Mouse (Mus musculus) midbrain, embryonic 14.5 days (tissue): ENCODE measurements around the gene Olfr452. TPM values are rescaled to one million over a fixed set of nuclear protein-coding genes. Genes with fewer than 3 reads are reported as not detected.

ENCODE experiments used
- ATAC-seq: fragments of 200-750 bp; cut with Nextera tagmentation; 2 replicates; pipeline ENCODE4 v1.8.0; 2017; ENCODE audit warnings: moderate number of reproducible peaks, moderate library complexity; ENCODE audit not compliant: low FRiP score, low TSS enrichment
- DNase-seq: peaks from one replicate; pipeline ENCODE4 v3.0.0-alpha.2; 2015
- H3K27ac ChIP-seq: fragments of 300-500 bp; sonication (generic); replicated peaks from 2 replicates; pipeline ENCODE4 v1.5.1; 2014; ENCODE audit warnings: mild to moderate bottlenecking, low read depth, low read length, moderate library complexity
- H3K27me3 ChIP-seq: fragments of 300-500 bp; sonication (generic); 2 replicates; pipeline ENCODE4 v1.6.1; 2014; ENCODE audit warnings: low read length, control low read depth, mixed read lengths; ENCODE audit not compliant: control insufficient read depth, insufficient read depth
- H3K36me3 ChIP-seq: fragments of 300-500 bp; sonication (generic); 2 replicates; pipeline ENCODE4 v1.6.1; 2014; ENCODE audit warnings: low read length, control low read depth; ENCODE audit not compliant: control insufficient read depth, insufficient read depth
- H3K4me1 ChIP-seq: fragments of 300-500 bp; sonication (generic); 2 replicates; pipeline ENCODE4 v1.6.1; 2014; ENCODE audit warnings: mild to moderate bottlenecking, antibody characterized with exemption, low read length, control low read depth; ENCODE audit not compliant: control insufficient read depth, insufficient read depth
- H3K4me2 ChIP-seq: fragments of 300-500 bp; sonication (generic); 2 replicates; pipeline ENCODE4 v1.6.1; 2014; ENCODE audit warnings: mild to moderate bottlenecking, low read length, moderate library complexity
- H3K4me3 ChIP-seq: fragments of 300-500 bp; sonication (generic); replicated peaks from 2 replicates; pipeline ENCODE4 v1.5.1; 2014; ENCODE audit warnings: low read depth, low read length
- H3K9ac ChIP-seq: fragments of 300-500 bp; sonication (generic); replicated peaks from 2 replicates; pipeline ENCODE4 v1.6.1; 2014; ENCODE audit warnings: mild to moderate bottlenecking, low read length, moderate library complexity
- H3K9me3 ChIP-seq: fragments of 300-500 bp; sonication (generic); 2 replicates; pipeline ENCODE4 v1.6.1; 2016; ENCODE audit warnings: low read length, control low read depth, mixed read lengths; ENCODE audit not compliant: control insufficient read depth
- WGBS: fragments of 180-500 bp; shearing (Covaris S2); extraction: QIAGEN DNeasy Blood & Tissue Kit; methylation state at CpG from one replicate; pipeline ENCODE4 v1.1.7; 2014; 5-methylcytosine and 5-hydroxymethylcytosine counted together
- polyA plus RNA-seq: library from polyadenylated mRNA; unstranded; fragments of >200 nt; fragmentation: Nextera tagmentation; extraction: Ambion mirVana; gene quantifications from 2 replicates; pipeline ENCODE4 v1.2.1, GENCODE M21; 2014

Olfr452 gene
- polyA plus RNA-seq: not detected in 2 replicates

DNA sequence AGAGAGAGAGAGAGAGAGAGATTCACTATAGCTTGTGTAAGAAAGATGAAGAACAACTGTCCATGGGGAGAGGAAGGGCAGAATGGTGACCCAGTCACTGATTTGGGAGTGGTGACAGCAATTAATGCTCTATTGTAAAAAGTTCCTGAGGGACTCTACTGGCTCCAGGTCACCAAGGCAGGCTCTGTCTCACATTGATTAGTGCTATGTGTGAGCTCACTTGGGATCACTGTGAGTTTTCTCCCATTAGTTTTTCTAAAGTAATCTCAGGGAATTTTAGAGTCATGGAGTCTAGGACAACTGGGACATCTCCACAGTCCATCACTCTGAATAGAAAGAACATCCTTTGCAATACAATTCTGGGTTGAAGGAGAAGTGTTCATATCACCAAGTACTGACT lies at the start of gene Olfr452:
Olfr452 (plus strand) TSS at position 301 of the 400 bp plus-strand sequence.
- no peak within 1 kb of the TSS for H3K4me2 ChIP-seq
- ATAC-seq: no peak
- H3K4me1 ChIP-seq: no peaks in the 10 kb centered on the region
- no peak within 1 kb of the TSS for H3K9ac ChIP-seq
- no peaks in the 10 kb centered on the region for H3K36me3 ChIP-seq
- no peaks in the 10 kb centered on the region for H3K27me3 ChIP-seq
- DNase-seq: no peak
- no peaks in the 10 kb centered on the region for H3K9me3 ChIP-seq
- no peak within 1 kb of the TSS for H3K27ac ChIP-seq
- no peak within 1 kb of the TSS for H3K4me3 ChIP-seq

DNA sequence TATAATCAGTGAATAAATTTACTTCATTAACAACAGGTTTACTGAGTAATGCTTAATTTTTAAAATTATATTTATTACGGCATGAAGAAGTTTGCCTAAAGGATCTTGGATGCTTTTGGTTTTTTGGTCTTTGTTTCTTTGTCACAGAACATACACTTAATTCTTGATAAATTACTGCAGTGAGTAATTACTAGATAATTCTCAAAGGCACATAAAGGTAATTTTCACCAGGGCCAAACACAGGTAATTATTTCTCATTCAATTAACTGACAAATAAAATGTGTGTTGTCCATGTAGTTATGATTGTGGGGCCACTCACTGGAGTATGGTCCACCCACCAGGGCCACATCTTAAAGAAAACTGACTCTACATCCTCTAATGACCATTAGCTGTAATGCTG lies 45.8 kb upstream of the Olfr452 start, which contains the start of gene Olfr453:
Olfr453 (plus strand) TSS at position 301 of the 400 bp plus-strand sequence.
- H3K9ac ChIP-seq: no peak within 1 kb of the TSS
- H3K27me3 ChIP-seq: no peaks in the 10 kb centered on the region
- H3K4me1 ChIP-seq: no peaks in the 10 kb centered on the region
- H3K4me2 ChIP-seq: no peak within 1 kb of the TSS
- H3K27ac ChIP-seq: no peak within 1 kb of the TSS
- ATAC-seq (no peak), DNase-seq (no peak)
- no peaks in the 10 kb centered on the region for H3K9me3 ChIP-seq
- no peaks in the 10 kb centered on the region for H3K36me3 ChIP-seq
- WGBS: 95% methylated on average over 1 of the region's 1 CpGs
- no peak within 1 kb of the TSS for H3K4me3 ChIP-seq

DNA sequence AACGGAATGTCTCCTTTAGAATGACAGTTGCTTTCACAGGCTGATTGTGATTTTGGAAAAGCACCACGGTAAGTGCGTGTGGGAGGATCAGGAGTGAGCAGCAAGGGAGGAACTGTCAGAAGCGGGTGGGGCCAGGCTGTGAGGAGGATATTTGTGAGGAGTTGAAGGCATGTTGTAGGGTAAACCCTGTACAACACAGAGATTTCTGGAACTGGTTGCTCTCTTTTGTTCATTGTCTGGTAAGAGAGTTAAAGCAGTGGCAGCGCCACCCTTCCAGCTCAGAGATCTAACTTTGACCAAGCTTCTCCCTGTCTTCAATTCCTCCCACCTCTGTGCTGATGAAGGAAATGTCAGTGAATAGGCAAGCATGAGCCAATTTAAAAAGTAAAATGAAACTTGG lies 42.6 kb upstream of the Olfr452 start:
- Histone ChIP-seq H3K27me3 (no peaks in the 10 kb centered on the region), H3K4me2 (no peak overlapping the region), H3K36me3 (no peaks in the 10 kb centered on the region), H3K27ac (no peak overlapping the region), H3K4me3 (no peak overlapping the region), H3K9me3 (no peaks in the 10 kb centered on the region), H3K9ac (no peak overlapping the region), H3K4me1 (no peaks in the 10 kb centered on the region)
- 82% methylated on average over 5 of the region's 5 CpGs for WGBS
- ATAC-seq (no peak), DNase-seq (no peak)

DNA sequence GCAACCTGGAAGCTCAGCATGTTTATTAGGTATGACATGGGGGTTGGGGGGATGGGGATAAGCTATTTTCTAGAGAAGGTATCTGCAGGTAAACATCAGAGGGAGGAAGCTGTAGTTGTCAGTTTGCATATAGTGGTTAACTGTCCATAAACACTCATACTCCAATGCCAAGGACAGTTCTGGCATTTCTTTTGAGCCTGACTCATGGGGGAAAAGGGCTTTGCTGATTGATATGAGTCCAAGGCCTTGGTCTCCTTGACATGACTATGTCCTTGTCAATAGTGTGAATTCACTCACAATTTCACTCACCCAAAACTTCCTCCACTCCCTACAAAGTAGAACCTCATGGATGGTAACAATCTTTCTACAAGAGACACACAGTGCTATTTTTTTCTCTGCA lies 37.0 kb upstream of the Olfr452 start:
- Histone ChIP-seq H3K27me3 (no peaks in the 10 kb centered on the region), H3K4me2 (no peak overlapping the region), H3K4me3 (no peak overlapping the region), H3K27ac (no peak overlapping the region), H3K4me1 (no peaks in the 10 kb centered on the region), H3K36me3 (no peaks in the 10 kb centered on the region), H3K9me3 (no peaks in the 10 kb centered on the region), H3K9ac (no peak overlapping the region)
- no peak for DNase-seq
- no peak for ATAC-seq

DNA sequence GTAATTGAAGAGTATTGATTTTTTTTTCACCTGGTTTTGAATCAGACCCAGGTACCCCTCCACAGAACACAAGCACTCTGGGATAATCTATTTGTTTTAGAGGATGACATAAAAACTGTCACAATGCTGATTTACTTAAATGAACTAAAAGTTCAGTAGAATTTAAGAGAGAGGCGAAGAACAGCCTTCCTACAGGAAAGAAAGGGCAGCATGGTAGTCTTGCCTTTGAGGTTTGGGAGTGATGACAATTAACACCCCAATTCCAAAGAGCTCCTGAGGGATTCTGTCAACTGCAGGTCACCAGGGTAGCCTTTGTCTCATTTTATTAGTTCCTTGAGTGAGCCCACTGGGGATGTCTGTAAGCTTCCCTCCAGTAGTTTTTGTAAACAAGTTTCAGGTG lies 28.8 kb upstream of the Olfr452 start, which contains the start of gene Olfr38:
Olfr38 (plus strand) TSS at position 301 of the 400 bp plus-strand sequence.
- H3K36me3 ChIP-seq: no peaks in the 10 kb centered on the region
- H3K4me3 ChIP-seq: no peak within 1 kb of the TSS
- DNase-seq (no peak), ATAC-seq (no peak)
- H3K27me3 ChIP-seq: no peaks in the 10 kb centered on the region
- WGBS: 81% methylated on average over 1 of the region's 1 CpGs
- no peak within 1 kb of the TSS for H3K27ac ChIP-seq
- no peak within 1 kb of the TSS for H3K9ac ChIP-seq
- no peaks in the 10 kb centered on the region for H3K4me1 ChIP-seq
- H3K4me2 ChIP-seq: no peak within 1 kb of the TSS
- H3K9me3 ChIP-seq: no peaks in the 10 kb centered on the region

DNA sequence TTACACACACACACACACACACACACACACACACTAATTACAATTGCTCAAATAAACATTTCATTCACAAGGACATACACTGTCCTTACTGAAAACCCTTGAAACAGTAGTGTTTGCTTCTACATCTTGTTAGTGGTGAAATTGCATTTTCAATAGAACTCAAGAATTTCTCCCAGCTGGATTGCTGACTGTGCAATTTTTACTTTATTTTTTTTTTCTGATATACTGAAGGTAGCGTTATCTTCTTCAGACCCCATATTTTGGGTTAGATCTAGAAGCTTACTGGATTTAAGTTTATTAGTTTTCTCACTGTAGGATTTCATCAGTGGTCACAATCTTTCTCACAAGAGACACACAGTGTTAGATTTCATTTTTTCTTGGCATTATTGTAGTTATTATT lies 7.8 kb upstream of the Olfr452 start:
- DNase-seq: no peak
- ATAC-seq: no peak
- no peaks in the 10 kb centered on the region for H3K27me3 ChIP-seq
- no peaks in the 10 kb centered on the region for H3K9me3 ChIP-seq
- H3K27ac ChIP-seq: no peak overlapping the region
- H3K9ac ChIP-seq: no peak overlapping the region
- H3K36me3 ChIP-seq: no peaks in the 10 kb centered on the region
- no peak overlapping the region for H3K4me2 ChIP-seq
- no peaks in the 10 kb centered on the region for H3K4me1 ChIP-seq
- WGBS: 100% methylated on average over 1 of the region's 1 CpGs
- no peak overlapping the region for H3K4me3 ChIP-seq

DNA sequence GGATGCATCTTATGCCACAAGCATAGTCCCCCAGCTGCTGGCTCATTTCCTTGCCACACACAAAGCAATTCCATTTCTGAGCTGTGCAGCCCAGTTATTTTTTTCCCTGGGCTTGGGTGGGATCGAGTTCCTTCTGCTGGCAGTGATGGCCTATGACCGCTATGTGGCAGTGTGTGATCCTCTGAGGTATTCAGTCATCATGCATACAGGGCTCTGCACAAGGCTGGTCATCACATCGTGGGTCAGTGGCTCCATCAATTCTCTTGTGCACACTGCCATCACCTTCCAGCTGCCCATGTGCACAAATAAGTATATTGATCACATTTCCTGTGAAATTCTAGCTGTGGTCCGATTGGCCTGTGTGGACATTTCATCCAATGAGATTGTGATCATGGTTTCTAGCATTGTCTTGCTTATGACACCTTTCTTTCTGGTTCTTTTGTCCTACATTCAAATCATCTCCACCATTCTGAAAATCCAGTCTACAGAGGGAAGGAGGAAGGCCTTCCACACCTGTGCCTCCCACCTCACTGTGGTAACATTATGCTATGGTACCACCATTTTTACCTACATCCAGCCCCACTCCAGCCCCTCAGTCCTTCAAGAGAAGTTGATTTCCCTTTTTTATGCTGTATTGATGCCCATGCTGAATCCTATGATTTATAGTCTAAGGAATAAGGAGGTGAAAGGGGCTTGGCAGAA lies 5.5 kb downstream of the Olfr452 start:
- Histone ChIP-seq H3K27me3 (no peaks in the 10 kb centered on the region), H3K4me1 (no peaks in the 10 kb centered on the region), H3K36me3 (no peaks in the 10 kb centered on the region), H3K4me3 (no peak overlapping the region), H3K4me2 (no peak overlapping the region), H3K9ac (no peak overlapping the region), H3K9me3 (no peaks in the 10 kb centered on the region), H3K27ac (peak overlapping the region; percentile 60)
- 45% methylated on average over 4 of the region's 4 CpGs for WGBS
- ATAC-seq (peak; percentile 51; the same call in 1 of the 2 replicates), DNase-seq (peak; percentile 2)

DNA sequence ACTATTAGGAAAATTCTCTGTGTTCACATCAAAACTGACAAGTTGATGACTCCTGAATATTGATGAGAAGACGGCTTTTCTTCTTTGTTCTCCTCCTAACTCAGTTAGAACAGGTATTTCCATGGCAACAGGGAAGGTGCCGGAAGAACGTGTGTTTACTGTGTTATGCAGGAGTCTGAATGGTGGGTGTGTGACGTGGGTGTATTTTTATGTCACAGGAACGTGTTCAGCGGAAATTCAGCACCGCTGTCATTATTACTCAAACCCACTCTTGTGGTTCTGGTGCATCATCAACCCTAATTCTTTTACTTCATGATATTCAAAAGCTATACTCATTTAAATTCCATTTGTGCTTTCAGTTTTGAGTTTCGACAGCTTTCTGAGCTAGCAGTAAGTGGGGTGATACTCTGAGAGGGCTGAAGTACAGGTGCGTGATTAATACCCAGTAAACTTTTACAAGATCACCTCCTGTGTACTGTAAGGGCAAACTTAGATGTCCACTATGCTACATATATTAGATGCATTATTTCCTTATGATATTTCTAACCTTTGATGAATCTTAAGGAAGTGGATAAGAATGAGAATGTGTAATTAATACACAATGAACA lies 6.2 kb downstream of the Olfr452 start:
- Histone ChIP-seq H3K36me3 (no peaks in the 10 kb centered on the region), H3K4me3 (no peak overlapping the region), H3K4me2 (peak overlapping the region; percentile 6; the same call in 1 of the 2 replicates), H3K27me3 (no peaks in the 10 kb centered on the region), H3K9me3 (no peaks in the 10 kb centered on the region), H3K9ac (no peak overlapping the region), H3K4me1 (no peaks in the 10 kb centered on the region), H3K27ac (peak overlapping the region; percentile 60; the same call in 1 of the 2 replicates)
- WGBS: 59% methylated on average over 9 of the region's 9 CpGs
- ATAC-seq: peak; percentile 46; the same call in 1 of the 2 replicates
- DNase-seq: peak; percentile 64

DNA sequence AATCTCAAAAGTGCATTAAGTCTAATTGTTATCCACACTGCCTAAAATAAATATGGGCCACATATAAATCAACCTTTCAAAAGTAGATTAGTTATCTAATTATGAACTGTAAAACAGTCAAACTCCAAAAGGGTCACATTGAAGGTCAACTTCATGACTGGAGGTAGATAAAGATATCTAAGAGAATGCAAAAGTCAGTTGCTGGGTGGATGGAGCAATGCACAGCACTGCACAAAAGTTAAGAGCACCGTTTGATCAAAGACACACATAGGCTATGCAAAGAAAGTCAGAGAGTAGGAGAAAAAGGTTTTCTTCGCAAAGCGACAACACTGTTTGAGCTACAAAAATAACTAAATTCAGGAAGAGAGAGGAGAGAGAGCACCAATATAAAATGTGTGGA lies 10.1 kb downstream of the Olfr452 start:
- no peaks in the 10 kb centered on the region for H3K4me1 ChIP-seq
- no peak overlapping the region for H3K4me3 ChIP-seq
- ATAC-seq: no peak
- H3K9ac ChIP-seq: no peak overlapping the region
- H3K9me3 ChIP-seq: no peaks in the 10 kb centered on the region
- DNase-seq: no peak
- no peak overlapping the region for H3K4me2 ChIP-seq
- WGBS: 88% methylated on average over 3 of the region's 3 CpGs
- no peak overlapping the region for H3K27ac ChIP-seq
- H3K36me3 ChIP-seq: no peaks in the 10 kb centered on the region
- no peaks in the 10 kb centered on the region for H3K27me3 ChIP-seq
